Mouse (Mus musculus): ENCODE measurements at regions not wholly inside any gene's neighbourhood (a gene's known extent, or its start where the extent isn't known, plus 50 kb on each side); places are given as distances from the start of the nearest gene placed in this dataset.

DNA sequence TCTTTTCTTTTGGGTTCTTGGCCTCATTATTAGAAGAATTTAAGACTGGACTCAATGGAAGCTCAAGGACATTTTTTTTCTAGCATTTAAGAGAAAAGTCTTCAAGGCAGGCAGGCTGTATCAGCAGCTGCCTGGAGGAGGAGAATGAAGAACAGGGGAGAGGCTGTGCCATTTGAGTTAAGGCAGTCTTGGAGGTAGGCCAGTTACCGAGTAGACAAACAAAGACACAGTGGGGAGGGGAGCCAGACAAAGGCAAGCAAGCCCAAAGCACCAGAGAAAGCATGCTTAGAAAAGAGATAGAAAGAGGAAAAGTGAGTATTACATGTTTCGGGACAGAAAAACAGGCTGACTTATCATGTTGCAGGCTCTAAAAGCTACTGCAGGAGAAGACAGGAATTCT lies 392.0 kb downstream of the Igsf11 start:
- DNase-seq (ENCODE audit: low spot score): no peak

GRCm38 (mm10) chr16:39285028-39285744 lies 392.7 kb downstream of the Igsf11 start:
- DNase-seq (ENCODE audit: low spot score): no peak

- no peak for DNase-seq (ENCODE audit: low spot score)
Measured at GRCm38 (mm10) chr16:39286797-39287565, 394.5 kb downstream of the Igsf11 start.

DNA sequence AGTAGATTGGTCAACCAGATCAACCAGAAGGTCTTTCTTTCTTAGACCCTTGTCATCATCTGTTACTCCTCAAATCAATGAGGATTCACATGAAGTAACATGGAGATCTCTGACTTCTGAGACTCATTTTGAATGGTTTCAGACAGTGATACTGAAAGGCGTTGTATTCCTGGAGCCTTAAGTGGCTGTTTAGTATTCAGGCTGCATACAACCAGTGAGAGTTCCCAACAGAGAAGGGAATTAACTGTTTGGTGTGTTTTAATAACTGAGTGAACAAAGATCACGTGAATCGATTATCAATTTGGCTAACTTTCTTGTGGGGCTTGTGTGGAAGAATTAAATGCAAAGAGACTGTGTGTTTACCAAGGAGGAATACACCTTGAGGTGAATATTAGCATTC lies 406.4 kb downstream of the Igsf11 start:
- no peak for DNase-seq (ENCODE audit: low spot score)

DNA sequence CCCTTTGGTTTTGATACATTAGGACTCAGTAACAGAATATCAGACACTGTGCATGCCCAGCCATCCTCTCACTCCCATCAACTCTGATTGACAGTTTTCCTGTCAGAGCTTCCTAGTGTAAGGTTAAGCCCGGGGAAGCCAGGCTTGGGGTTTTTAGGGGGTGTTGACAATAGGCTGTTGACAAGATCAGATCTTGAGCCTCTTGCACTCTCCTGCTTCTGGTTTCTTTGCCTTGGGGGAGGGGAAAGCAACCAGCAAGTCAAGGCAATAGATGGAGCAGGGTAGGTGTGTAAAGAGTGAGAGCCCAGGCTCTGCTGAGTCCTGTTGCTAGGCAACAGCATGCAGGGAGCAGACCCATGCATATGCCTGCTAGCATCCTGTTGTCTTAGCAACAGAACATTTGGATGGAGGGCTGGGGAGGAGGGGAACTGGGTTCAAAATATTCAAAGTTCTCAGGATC lies 410.5 kb downstream of the Igsf11 start:
- DNase-seq (ENCODE audit: low spot score): no peak

DNA sequence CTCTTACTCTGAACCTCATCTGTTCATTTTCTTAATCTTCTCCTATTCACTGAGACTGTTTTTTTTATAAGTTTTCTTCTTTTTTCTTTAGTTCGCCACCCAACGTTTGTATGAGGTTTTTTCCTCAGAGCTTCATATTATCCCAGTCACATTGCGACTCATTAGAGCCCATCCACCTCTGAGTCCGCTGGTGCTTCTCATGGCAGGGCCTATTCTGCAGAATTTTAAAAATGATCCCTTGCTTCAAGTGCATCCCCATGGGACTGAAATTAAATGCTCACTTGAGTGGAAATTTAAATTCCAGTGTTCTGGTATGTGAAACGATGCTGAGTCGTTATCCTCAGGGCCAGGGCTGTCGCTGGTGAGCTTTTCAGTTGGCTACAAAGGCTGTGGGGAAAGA lies 410.9 kb downstream of the Igsf11 start:
- DNase-seq (ENCODE audit: low spot score): no peak

DNA sequence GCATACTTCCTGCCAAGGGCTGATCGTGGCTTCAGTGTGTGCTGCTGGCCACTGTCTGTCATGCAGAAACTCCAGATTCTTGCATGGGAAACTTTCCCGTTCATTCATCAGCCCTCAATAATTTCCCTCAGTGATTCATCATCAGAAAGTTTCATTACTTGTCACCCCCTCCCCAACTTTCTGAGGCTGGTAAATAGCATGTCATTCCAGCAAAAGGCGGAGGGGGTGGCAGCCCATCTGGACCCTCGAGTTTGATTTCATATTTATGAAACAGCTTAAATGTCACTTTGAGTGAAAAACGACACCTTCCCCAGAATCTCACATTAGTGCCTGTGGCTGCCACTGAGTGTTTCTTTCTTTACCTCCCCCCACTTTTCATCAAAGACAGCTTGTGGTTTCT lies 415.5 kb downstream of the Igsf11 start:
- DNase-seq (ENCODE audit: low spot score): no peak

- no peak for DNase-seq (ENCODE audit: low spot score)
Measured at GRCm38 (mm10) chr16:39316752-39317594, 424.5 kb downstream of the Igsf11 start.

DNA sequence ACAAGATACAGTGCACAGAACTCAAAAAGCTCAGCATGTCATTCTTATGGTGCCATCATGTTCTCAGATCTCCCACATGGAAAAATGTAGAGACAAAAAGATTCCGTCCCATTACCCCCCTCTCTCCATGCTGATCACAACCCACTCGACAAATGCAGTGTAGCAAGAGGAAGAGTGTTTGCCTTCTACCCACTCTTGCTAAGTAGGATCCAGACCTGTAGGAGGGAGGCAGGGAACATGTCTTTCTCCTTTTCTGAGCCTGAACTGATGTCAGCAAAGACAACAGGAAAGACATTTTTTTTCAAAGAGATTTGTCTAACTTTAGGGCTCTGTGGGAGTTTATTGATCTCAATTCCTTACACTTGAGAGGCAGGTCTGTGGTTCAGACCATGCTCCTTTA lies 433.2 kb downstream of the Igsf11 start:
- DNase-seq (ENCODE audit: low spot score): no peak

GRCm38 (mm10) chr16:39363657-39364056 lies 471.2 kb downstream of the Igsf11 start:
- no peak for DNase-seq (ENCODE audit: low spot score)

DNA sequence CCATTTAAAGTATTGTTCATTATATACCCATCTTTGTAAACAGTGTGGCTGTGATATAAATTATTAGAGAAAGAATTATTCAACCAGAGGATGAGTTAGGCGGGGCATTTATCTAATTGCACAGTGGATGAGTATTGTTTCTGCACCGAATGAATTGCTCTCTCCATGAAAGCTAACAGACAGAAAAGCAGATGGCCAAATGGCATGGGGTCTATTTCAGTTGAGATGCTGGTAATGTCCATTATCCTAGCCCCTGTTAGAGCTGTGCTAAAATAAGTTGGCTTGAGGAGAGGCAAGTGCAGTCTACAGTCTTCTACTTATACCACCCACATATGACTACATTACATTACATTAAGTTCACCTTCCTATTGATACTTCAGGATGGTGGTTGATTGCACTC lies 475.8 kb downstream of the Igsf11 start:
- no peak for DNase-seq (ENCODE audit: low spot score)

DNA sequence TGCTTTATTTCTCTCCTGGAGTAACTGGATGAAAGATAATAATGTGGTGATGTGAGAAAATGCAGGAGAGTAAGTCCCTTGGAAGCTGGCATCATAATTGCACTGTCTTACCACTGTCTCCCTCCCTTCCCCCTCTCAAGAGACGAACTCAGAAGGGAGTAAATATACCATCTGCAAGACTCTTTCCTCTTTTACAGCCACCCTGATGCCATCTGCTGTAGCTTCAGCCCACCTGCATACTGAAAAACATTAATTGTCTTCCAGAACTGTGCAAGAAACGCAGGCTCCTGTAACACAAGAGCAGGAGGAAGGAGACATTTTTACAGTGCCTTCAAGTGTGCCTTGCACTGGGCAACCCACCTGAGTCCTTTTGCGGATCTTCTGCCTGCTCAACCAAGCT lies 482.1 kb downstream of the Igsf11 start:
- no peak for DNase-seq (ENCODE audit: low spot score)

DNA sequence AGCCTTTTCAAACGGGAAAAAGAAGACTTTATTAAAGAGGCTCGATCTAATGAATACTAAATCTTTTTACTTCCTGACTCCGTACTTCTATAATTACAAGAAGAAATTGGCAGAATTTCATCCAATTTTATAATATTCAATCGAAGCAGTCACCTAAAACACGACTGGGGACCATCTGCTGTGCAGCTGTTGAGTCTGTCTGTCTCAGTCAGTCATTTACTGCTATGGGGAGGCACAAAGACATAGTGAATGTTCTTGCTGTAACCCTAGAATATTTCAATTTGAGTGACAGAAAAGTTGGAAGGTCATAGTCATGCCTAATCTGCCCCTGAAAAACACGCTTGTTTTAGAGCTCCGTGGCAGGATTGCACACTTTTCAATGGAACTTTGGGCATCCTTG lies 487.5 kb downstream of the Igsf11 start:
- DNase-seq (ENCODE audit: low spot score): no peak

DNA sequence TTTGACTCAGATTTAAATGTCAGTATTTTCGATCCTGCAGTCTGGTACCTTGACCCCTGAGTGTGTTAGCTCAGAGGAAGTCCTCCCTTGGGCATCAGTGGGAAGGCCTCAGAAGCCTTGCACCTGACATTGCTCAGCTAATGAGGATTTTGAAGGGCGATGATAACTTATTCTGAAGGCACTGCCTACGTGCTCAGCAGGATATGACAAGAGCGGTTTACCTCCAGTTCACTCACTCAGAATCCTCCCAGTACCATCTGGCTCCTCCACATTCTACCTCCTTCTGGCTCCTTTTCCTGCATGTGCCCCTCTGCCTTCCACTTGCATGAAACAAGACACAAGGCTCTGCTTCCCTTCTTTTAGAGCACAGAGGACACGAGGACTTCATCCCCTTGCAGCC lies 497.5 kb downstream of the Igsf11 start:
- DNase-seq (ENCODE audit: low spot score): no peak

DNA sequence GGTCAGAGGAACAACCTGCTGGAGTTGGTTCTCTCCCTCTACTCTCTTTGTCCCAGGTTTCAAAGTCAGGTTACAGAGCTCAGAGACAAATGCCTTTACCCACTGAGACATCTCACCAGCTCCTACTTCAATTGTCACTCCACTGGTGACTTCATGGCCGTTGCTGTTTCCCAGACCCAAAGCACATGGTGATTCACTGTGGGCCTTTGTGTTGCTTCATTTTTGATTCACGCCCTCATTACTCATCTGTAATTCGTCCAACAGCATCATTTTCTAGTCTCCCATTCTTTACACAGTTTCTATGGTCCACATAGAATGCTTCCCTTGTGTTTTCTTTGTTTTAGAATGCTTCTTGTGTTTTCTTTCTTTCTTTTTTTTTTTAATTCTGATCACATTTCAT lies 498.2 kb downstream of the Igsf11 start:
- no peak for DNase-seq (ENCODE audit: low spot score)

DNA sequence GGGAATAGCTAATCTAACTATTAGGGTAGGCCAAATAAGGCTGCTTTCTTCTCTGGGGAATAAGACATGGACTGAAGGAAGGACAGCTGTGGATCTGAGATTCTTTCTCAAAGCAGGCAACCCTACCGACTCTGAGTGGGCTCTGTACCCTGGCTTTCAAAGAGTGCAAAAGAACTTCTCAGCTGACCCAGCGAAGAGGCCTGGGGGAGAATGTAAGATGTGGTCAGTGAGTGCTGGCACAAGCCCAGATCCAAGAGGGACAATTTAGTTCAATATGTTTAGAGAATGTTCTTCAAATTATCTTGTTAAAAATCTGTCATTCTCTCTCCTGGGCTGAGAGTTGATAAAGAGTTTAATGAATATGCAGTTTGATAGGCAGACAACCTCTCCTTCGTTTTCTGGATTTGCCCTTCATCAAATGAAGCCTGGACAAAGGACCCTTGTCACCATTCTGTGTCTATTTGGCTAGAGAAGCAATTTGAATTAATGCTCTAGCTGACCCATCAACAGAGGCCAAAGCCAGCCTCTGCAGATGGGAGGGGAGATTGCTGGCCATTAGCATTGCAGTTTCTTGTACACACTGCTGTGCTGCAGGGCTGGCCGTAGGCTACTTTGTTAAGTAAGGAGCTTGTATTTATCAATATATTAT lies 509.8 kb downstream of the Igsf11 start:
- DNase-seq (ENCODE audit: low spot score): no peak

- no peak for DNase-seq (ENCODE audit: low spot score)
Measured at GRCm38 (mm10) chr16:39431581-39431980, 539.1 kb downstream of the Igsf11 start.

- DNase-seq (ENCODE audit: low spot score): no peak
Measured at GRCm38 (mm10) chr16:39445740-39446139, 538.4 kb upstream of the Lsamp start.

DNA sequence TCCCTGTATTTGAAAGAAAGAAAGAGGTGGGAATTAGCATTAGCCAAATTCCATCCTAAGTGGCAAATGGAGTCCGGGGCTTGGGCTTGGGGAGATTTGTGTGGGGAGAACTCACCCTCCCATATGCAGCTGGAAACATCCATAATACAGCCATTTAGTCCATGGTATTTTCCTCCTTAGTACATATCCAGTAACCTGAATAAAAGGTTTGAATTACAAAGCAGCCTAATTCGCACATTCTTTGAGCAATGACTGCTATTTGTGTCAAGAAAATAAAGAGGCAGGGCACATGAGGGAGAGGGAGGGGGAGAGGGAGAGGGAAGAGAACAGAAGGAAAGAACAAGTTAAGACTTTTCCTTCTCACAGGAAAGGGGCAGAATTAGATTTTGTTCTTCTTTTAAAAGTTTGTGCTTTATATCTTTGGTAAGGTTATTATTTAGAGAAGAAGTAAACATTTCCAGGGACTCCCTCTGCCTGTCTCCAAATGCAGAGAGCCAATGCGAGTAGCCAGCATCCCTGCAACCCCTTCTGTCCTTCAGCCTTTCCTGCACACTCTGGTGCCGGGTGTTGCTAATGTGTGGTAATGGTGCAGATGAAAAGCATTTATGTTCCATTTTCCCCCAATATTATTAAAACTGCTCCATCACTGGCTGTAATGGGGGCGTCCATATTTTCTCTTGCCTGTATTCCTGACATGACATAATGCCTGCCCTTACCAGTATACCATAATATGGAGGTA lies 530.6 kb upstream of the Lsamp start:
- DNase-seq (ENCODE audit: low spot score): no peak
